Mouse (Mus musculus) MEL (cell line): ENCODE data around the gene Gm26602.

Experiments used
- CTCF ChIP-seq, 3 experiments: IDR thresholded peaks in 2 of 3; conservative IDR thresholded peaks in 1 of 3; 2 replicates each; pipeline ENCODE4 v1.5.1; 2011 to 2012; ENCODE audit warnings: low read length in 3 of 3, low read depth in 2 of 3, mild to moderate bottlenecking in 2 of 3, improper control_type of control experiment in 1 of 3, inconsistent platforms in 1 of 3, mixed read lengths in 1 of 3, moderate library complexity in 1 of 3; ENCODE audit not compliant: control insufficient read depth in 1 of 3, insufficient read depth in 1 of 3, poor library complexity in 1 of 3, severe bottlenecking in 1 of 3
- ELF1 ChIP-seq: IDR thresholded peaks from 2 replicates; pipeline ENCODE4 v1.6.1; 2014; ENCODE audit warnings: low read depth, mild to moderate bottlenecking, inconsistent platforms, low read length, improper control_type of control experiment, moderate library complexity
- EP300 ChIP-seq, 2 experiments: IDR thresholded peaks; 2 replicates each; pipeline ENCODE4 v1.6.1; 2011; ENCODE audit warnings: improper control_type of control experiment in 2 of 2, low read length in 2 of 2, low read depth in 1 of 2, mild to moderate bottlenecking in 1 of 2
- MAX ChIP-seq: IDR thresholded peaks from 2 replicates; pipeline ENCODE4 v1.6.1; 2011; ENCODE audit warnings: low read length, improper control_type of control experiment
- POLR2A ChIP-seq, 2 experiments: IDR thresholded peaks; 2 replicates each; pipeline ENCODE4 v1.6.1; 2011 to 2012; ENCODE audit warnings: low read length in 2 of 2, mild to moderate bottlenecking in 2 of 2, control low read depth in 1 of 2, improper control_type of control experiment in 1 of 2, low read depth in 1 of 2, moderate library complexity in 1 of 2; ENCODE audit not compliant: control insufficient read depth in 1 of 2, insufficient read depth in 1 of 2, poor library complexity in 1 of 2

- TF ChIP-seq MAX (no peak), CTCF (IDR thresholded peaks at IDR 0.05 in 2 of 3, conservative IDR thresholded peaks at IDR 0.05 in 1 of 3; ENCODE audit: control insufficient read depth in 1 of 3, insufficient read depth in 1 of 3, low read depth in 2 of 3, low read length in 3 of 3, poor library complexity in 1 of 3, severe bottlenecking in 1 of 3) (no peak), ELF1 (no peak), POLR2A (IDR thresholded peaks at IDR 0.05; ENCODE audit: control insufficient read depth in 1 of 2, insufficient read depth in 1 of 2, low read depth in 1 of 2, low read length in 2 of 2, poor library complexity in 1 of 2) (no peak; a peak in 1 of 4 replicates), EP300 (IDR thresholded peaks at IDR 0.05; ENCODE audit: low read depth in 1 of 2, low read length in 2 of 2) (no peak)
These were observed 47.7 kb upstream of the Gm26602 start for GRCm38 (mm10) chr10:79862925-79863324.
